Mouse (Mus musculus) testis, postnatal 14 days (tissue): ENCODE results near the gene Pkn1.
A peak's percentile ranks its signal among the peaks of the same experiment; 100 is the strongest.

ENCODE experiments used
- DNase-seq: peaks from one replicate; pipeline ENCODE4 v3.0.0; 2021; ENCODE audit warnings: low spot score

The Pkn1 gene

GRCm38 (mm10) chr8:83652744-83653661 lies 46.0 kb downstream of the Pkn1 start:
- no peak for DNase-seq

GRCm38 (mm10) chr8:83652030-83652743 lies 46.8 kb downstream of the Pkn1 start, which contains the start of gene Gipc1:
Gipc1 (plus strand) TSS chr8:83652677.
- peak; percentile 95 for DNase-seq

GRCm38 (mm10) chr8:83649699-83650098 lies 49.3 kb downstream of the Pkn1 start:
- DNase-seq, result no peak

- no peak for DNase-seq
These were observed 50.9 kb downstream of the Pkn1 start for GRCm38 (mm10) chr8:83648031-83648430.

GRCm38 (mm10) chr8:83647511-83647910 lies 51.5 kb downstream of the Pkn1 start:
- no peak for DNase-seq

GRCm38 (mm10) chr8:83639649-83640048 lies 59.3 kb downstream of the Pkn1 start:
- DNase-seq, result no peak

DNA sequence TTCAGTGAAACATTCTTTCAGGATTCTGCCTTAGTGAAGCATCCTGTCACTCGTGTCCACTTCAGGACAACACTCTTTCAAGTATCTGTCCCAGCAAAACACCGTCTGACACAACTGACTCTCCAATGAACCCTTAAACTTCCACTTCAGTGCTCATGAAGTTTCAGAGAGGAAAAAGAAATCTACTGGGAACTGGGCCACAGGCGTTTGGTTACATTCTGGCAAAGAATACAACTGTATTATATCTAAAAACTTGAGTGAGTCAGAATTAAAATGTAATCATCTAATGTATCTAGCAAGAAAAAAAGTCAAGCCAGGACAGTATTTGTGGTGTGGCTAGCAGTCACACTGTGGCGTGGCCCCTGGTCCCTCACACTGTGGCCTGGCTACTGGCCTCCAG lies 60.1 kb downstream of the Pkn1 start:
- no peak for DNase-seq

GRCm38 (mm10) chr8:83632083-83632707 lies 66.8 kb downstream of the Pkn1 start:
- no peak for DNase-seq

DNA sequence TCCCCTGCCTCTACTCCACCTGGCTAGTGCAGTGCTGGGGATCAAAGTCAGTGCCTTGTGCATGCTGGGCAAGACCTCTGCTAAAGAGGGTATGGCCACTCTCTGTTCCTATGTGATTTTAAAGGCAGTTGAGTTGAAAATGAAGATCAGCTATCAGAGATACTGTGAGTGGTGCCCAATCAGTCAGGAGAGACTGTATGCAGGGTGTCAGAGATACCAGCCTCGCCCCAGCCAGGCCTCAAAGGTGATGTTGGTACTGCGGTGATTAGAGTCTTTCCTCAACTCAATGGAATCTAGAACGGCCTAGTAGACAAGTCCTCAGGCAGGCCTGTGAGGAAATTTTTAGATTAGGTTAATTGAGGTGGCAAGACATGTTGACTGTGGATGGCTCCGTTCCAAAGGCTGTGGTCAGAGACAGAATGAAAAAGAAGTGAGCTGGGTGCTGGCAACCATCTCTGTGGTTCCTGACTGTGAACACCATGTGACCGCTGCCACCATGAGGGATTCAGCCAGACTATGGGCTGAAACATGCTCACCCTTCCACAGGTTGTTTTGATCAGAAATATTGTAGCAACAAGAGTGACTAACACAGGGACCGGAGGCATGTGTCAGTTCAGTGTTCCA lies 73.2 kb downstream of the Pkn1 start:
- no peak for DNase-seq

DNA sequence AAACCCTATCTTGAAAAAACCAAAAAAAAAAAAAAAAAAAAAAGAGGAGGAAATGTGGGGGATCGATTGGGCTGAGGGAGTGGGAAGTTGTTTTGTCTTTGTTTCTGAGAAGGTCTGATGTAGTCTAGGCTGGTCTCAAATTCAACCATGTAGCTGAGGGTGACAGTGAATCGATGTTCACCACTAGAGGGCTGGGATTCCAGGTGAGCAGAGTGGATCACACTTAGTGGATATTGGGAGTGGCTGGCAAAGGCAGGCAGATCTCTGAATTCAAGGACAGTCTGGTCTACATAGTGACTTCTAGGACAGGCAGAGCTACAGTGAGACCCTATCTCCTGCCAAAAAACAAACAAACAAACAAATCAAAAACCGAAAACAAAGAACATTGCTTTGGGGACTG lies 74.2 kb downstream of the Pkn1 start:
- no peak for DNase-seq

DNA sequence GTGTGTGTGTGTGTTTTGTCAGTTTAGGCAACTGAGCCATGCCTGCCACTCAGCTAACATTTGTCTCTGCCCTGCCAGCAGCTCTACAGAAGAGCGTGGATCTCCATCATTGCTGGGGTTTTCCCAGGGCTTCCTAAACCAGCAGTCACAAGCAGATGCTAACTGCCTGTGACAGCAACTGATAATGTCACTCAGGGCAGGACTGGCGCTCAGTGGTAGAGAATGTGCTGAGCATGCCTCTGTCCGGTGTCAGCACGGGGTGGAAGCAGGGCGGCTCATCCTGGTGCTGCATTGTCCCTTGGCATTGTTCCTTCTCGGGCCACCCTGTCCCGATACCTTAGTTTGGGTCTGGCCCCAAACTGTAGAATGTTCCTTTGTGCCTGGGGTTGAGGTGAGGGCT lies 75.4 kb downstream of the Pkn1 start:
- no peak for DNase-seq

- peak; percentile 76 for DNase-seq
These were observed 76.5 kb downstream of the Pkn1 start for GRCm38 (mm10) chr8:83622389-83622989.

- DNase-seq, result no peak
These were observed 77.1 kb downstream of the Pkn1 start for GRCm38 (mm10) chr8:83621691-83622388.

GRCm38 (mm10) chr8:83619568-83620285 lies 79.3 kb downstream of the Pkn1 start:
- no peak for DNase-seq

DNA sequence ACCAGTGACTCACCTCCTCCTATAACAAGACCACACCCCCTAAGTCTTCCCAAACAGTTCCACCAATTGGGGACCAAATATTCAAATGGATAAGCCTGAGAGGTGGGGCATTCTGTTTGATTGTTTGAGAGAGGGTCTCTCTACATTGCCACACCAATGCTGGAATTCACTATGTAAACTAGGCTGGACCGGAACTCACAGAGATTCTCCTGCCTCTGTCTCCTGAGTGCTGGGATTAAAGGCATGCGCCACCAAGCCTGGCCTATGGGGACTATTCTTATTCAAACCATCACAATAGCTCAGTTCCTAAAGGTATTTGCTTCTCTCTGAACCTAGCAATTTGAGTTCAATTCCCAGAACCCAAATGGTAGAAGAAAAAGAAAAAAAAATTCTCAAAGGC lies 80.4 kb downstream of the Pkn1 start:
- no peak for DNase-seq

GRCm38 (mm10) chr8:83617111-83617510 lies 81.9 kb downstream of the Pkn1 start:
- no peak for DNase-seq

DNA sequence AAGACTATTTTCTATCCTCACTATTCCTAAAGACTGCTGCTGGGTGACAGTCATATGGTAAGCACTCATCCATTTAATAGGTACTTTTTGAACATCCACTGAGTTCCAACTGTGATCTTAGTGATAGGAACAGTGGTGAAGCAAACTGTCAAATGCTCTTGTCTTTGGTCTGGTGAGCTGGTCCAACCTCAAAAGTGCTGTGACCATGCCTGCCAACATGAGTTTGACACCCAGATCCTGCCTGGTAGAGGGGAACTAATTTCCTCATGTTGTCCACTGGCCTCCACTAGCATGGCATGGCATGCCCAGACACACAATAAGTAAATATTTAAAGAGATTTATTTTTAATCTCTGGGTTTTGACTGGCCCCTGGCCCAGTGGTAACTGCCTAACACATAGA lies 82.4 kb downstream of the Pkn1 start:
- no peak for DNase-seq
